10 mouse cellular contexts compared by ENCODE assay signal in genomic region chr11:96666924-96667323, GRCm38 (mm10).
A peak's percentile ranks its signal among the peaks of the same experiment; 100 is the strongest.
DNase-seq lines count a peak whose midpoint lies in the region; ATAC-seq lines count a peak whose summit lies in the region.
"Had no signal": no experiment of that assay in that cellular context is flagged by ENCODE, and none has a peak within 500 bp of the region (broad histone marks: within the 10 kb centered on the region; RNA-seq: fewer than 3 reads in every experiment).

No protein-coding gene starts in this region.

- H3K4me2 ChIP-seq in midbrain, embryonic 15.5 days: no peak overlapping the region

- no peaks in the 10 kb centered on the region for H3K27me3 ChIP-seq in midbrain, embryonic 15.5 days (replicated peaks)

- H3K9ac ChIP-seq in midbrain, embryonic 15.5 days: no peak overlapping the region
- H3K9ac ChIP-seq: liver, embryonic 14.5 days had no signal

- intact Hi-C loops in heart, postnatal 25 days (cut with DNase I): no loop called here

- 84% methylated on average over 3 of the region's 3 CpGs for WGBS in midbrain, embryonic 15.5 days

- no peak overlapping the region for H3K4me3 ChIP-seq in midbrain, embryonic 15.5 days

- peak; percentile 84 for ATAC-seq in megakaryocyte, adult 5-6 weeks (ENCODE audit: poor library complexity, severe bottlenecking)
- no peak for ATAC-seq in midbrain, embryonic 15.5 days (replicated peaks)

- H3K36me3 ChIP-seq in midbrain, embryonic 15.5 days (replicated peaks): no peaks in the 10 kb centered on the region

- DNase-seq in lung, postnatal 10 days: peak; percentile 23
- no peak for DNase-seq in lung, postnatal 4 days
- DNase-seq in induced T-regulatory cell, adult 2 months (ENCODE audit: low read depth): peak; percentile 80
- peak; percentile 22 for DNase-seq in thymus, postnatal 25 days
- DNase-seq in cerebellum, postnatal 4 days (ENCODE audit: low spot score in 2 of 2): no peak
- DNase-seq in heart, postnatal 25 days (ENCODE audit: low spot score): no peak
- DNase-seq: right cerebral cortex, postnatal 25 days had no signal

- no peaks in the 10 kb centered on the region for H3K9me3 ChIP-seq in midbrain, embryonic 15.5 days

- H3K27ac ChIP-seq in midbrain, embryonic 15.5 days: no peak overlapping the region
- H3K27ac ChIP-seq: liver, embryonic 14.5 days had no signal

- H3K4me1 ChIP-seq in midbrain, embryonic 15.5 days: no peaks in the 10 kb centered on the region

Comparison
In these comparisons a context has a peak if more than half of its experiments do, and no peak if none do; other contexts are left out.
1. DNase-seq: peak in lung, postnatal 10 days (single experiment), induced T-regulatory cell, adult 2 months (single experiment) and thymus, postnatal 25 days (single experiment); none in lung, postnatal 4 days (0 of 2), cerebellum, postnatal 4 days (0 of 2) and heart, postnatal 25 days (single experiment).